Mouse (Mus musculus): ENCODE measurements around the gene Skiv2l.

The Skiv2l gene

GRCm38 (mm10) chr17:34849722-34850516 lies at the start of gene Skiv2l, which contains the start of gene Nelfe:
TSS of gene Skiv2l (minus strand) at chr17:34850210.
TSS of gene Nelfe (plus strand) at chr17:34850391.
- DNase-seq = peak; percentile 97

- peak; percentile 56 for DNase-seq
Observed at GRCm38 (mm10) chr17:34899053-34899889, 49.3 kb upstream of the Skiv2l start.

GRCm38 (mm10) chr17:34898706-34899052 lies 48.7 kb upstream of the Skiv2l start:
- no peak for DNase-seq

GRCm38 (mm10) chr17:34898160-34898586 lies 48.2 kb upstream of the Skiv2l start, which contains the start of the genes C2 and Ehmt2:
TSS of gene C2 (minus strand) at chr17:34898265.
TSS of gene Ehmt2 (plus strand) at chr17:34898469.
- peak; percentile 77 for DNase-seq

- peak; percentile 41 for DNase-seq
Observed at GRCm38 (mm10) chr17:34897373-34898159, 47.6 kb upstream of the Skiv2l start.

GRCm38 (mm10) chr17:34896366-34896765 lies 46.4 kb upstream of the Skiv2l start:
- no peak for DNase-seq

- no peak for DNase-seq
Observed at GRCm38 (mm10) chr17:34895724-34896123, 45.7 kb upstream of the Skiv2l start.

GRCm38 (mm10) chr17:34894801-34895530 lies 45.0 kb upstream of the Skiv2l start:
- peak; percentile 65 for DNase-seq

- peak; percentile 93 for DNase-seq
Observed at GRCm38 (mm10) chr17:34894074-34894597, 44.1 kb upstream of the Skiv2l start.

GRCm38 (mm10) chr17:34893072-34893824 lies 43.2 kb upstream of the Skiv2l start:
- DNase-seq = no peak

GRCm38 (mm10) chr17:34891377-34891776 lies 41.4 kb upstream of the Skiv2l start:
- DNase-seq = no peak

GRCm38 (mm10) chr17:34890074-34890743 lies 40.2 kb upstream of the Skiv2l start:
- no peak for DNase-seq

- DNase-seq = no peak
Observed at GRCm38 (mm10) chr17:34887942-34888341, 37.9 kb upstream of the Skiv2l start.

- DNase-seq = no peak
Observed at GRCm38 (mm10) chr17:34885615-34886014, 35.6 kb upstream of the Skiv2l start.

- no peak for DNase-seq
Observed at GRCm38 (mm10) chr17:34884704-34885103, 34.7 kb upstream of the Skiv2l start.

- DNase-seq = no peak
Observed at GRCm38 (mm10) chr17:34883332-34883731, 33.3 kb upstream of the Skiv2l start.

- no peak for DNase-seq
Observed at GRCm38 (mm10) chr17:34881683-34882310, 31.8 kb upstream of the Skiv2l start, which contains the start of gene Gm20547. TSS of gene Gm20547 (minus strand) at chr17:34882042.

GRCm38 (mm10) chr17:34881166-34881565 lies 31.2 kb upstream of the Skiv2l start:
- DNase-seq = no peak

- no peak for DNase-seq
Observed at GRCm38 (mm10) chr17:34879336-34879879, 29.4 kb upstream of the Skiv2l start, which contains the start of gene Zbtb12. TSS of gene Zbtb12 (plus strand) at chr17:34879483.

- no peak for DNase-seq
Observed at GRCm38 (mm10) chr17:34874321-34874720, 24.3 kb upstream of the Skiv2l start.
